8 mouse cellular contexts compared by ENCODE assay signal in the genomic region with DNA sequence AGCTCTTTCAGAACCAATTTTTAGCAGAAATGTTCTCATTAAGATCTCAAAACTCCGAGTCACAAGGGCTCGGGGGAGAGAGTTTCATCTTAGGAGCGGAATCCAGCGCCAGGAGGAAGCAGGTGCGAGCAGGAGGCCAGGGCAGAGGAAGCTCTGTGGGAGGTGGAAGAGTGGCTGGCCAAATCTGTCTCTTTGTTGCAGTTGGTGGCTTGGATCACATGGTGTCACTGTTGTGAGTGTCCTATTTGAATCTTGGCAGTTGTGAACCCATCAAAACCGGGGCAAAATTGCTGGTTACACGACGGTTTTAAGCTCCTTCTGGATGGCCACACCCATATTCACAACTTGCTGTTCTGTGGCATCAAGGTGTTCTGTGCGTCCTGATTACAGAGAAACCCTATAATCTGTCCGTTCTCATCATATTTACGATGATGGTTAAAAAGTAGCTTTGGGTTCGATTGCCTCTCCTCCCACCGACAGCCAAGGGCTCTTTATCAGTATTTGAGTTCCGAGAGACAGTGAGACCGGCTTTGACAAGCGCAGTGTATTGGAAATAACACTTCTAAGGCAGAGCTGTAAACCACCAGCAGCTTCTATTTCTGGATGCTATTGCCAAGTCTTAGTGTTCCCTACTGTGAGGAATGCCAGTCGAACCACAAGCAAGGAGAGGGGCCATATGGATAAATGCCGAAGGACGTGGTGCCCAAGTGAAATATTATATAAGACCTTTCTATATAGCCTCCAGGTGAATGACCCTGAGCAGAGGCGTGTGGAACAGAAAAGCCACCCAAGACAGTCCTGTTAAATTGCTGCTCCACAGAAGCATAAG. TPM values are rescaled to one million over a fixed set of nuclear protein-coding genes. Genes with fewer than 3 reads are reported as not detected.
A peak's percentile ranks its signal among the peaks of the same experiment; 100 is the strongest.
DNase-seq lines count a peak whose midpoint lies in the region; ATAC-seq and TF ChIP-seq lines count a peak whose summit lies in the region.

No protein-coding gene starts in this region.

- TF ChIP-seq CTCF in G1E (IDR thresholded peaks at IDR 0.05; ENCODE audit: low read depth, low read length): no peak
- TF ChIP-seq CTCF in kidney, postnatal 0 days (IDR thresholded peaks at IDR 0.05; ENCODE audit: low read depth): peak; percentile 32; the same call in 1 of the 2 replicates

- WGBS in kidney, postnatal 0 days: 59% methylated on average over 20 of the region's 20 CpGs

- no peaks in the 10 kb centered on the region for H3K36me3 ChIP-seq in G1E (replicated peaks)
- no peaks in the 10 kb centered on the region for H3K36me3 ChIP-seq in kidney, postnatal 0 days (ENCODE audit: insufficient read depth, low read length)

- H3K9ac ChIP-seq in kidney, postnatal 0 days (ENCODE audit: low read depth, low read length): no peak overlapping the region

- peak; percentile 38 to 44 for DNase-seq in layer of hippocampus, postnatal 10 days (ENCODE audit: low spot score in 2 of 2)
- DNase-seq in layer of hippocampus, adult 11-12 months (ENCODE audit: low spot score): no peak
- peak; percentile 50 for DNase-seq in G1E (ENCODE audit: low spot score)
- peak; percentile 30 for DNase-seq in kidney, postnatal 0 days (ENCODE audit: low spot score)
- peak; percentile 15 to 28 for DNase-seq in thymus, adult 18-20 months
- no peak for DNase-seq in gastrocnemius, postnatal 36 days
- DNase-seq in layer of hippocampus, postnatal 25 days (ENCODE audit: extremely low spot score in 1 of 2, low spot score in 1 of 2): no peak

- intact Hi-C loops in gastrocnemius, postnatal 36 days (cut with DNase I): loop anchor here (10.0 kb wide), 2 partner anchors 225 to 775 kb away; partner anchors contain the start of gene Fut8

- ATAC-seq in G1E (ENCODE audit: extremely low read depth, insufficient number of reproducible peaks, low FRiP score, poor library complexity, severe bottlenecking): peak; percentile 60
- ATAC-seq in cerebellum, adult (ENCODE audit: insufficient number of reproducible peaks, low FRiP score, low TSS enrichment): peak; percentile 88
- no peak for ATAC-seq in kidney, postnatal 0 days (replicated peaks; ENCODE audit: low FRiP score, low read depth)

- H3K4me3 ChIP-seq in G1E (ENCODE audit: low read depth, low read length): peak overlapping the region; percentile 5; the same call in 1 of the 2 replicates
- H3K4me3 ChIP-seq in kidney, postnatal 0 days (replicated peaks; ENCODE audit: low read depth, low read length): no peak overlapping the region

- H3K4me1 ChIP-seq in G1E (ENCODE audit: insufficient read depth, low read depth, low read length): peaks cover 66% of the 10 kb centered on the region
- H3K4me1 ChIP-seq in kidney, postnatal 0 days (replicated peaks; ENCODE audit: insufficient read depth, low read length): no peaks in the 10 kb centered on the region

- H3K4me2 ChIP-seq in kidney, postnatal 0 days (ENCODE audit: low read length): no peak overlapping the region

- no peaks in the 10 kb centered on the region for H3K9me3 ChIP-seq in G1E (replicated peaks)
- H3K9me3 ChIP-seq in kidney, postnatal 0 days (replicated peaks; ENCODE audit: low read length): no peaks in the 10 kb centered on the region

- H3K27ac ChIP-seq in kidney, postnatal 0 days: no peak overlapping the region

- peaks cover 2% of the 10 kb centered on the region; the same call in 1 of the 2 replicates for H3K27me3 ChIP-seq in G1E (ENCODE audit: insufficient read depth, low read length)
- H3K27me3 ChIP-seq in kidney, postnatal 0 days (ENCODE audit: insufficient read depth, low read length): no peaks in the 10 kb centered on the region

RNA-seq across cellular contexts. Expression of gene Max, which starts 47.4 kb away (rescaled TPM):
- 10 to 100 TPM; 73.4 to 79.8 TPM for total RNA-seq in layer of hippocampus, postnatal 10 days (2021)
- total RNA-seq in G1E (2014; fragmentation: Nextera tagmentation): 252 and 272 TPM in 2 replicates
- total RNA-seq in G1E (2017): 128 and 136 TPM in 2 replicates
- 129 and 144 TPM in 2 replicates for polyA plus RNA-seq in G1E (2012)
- 15.2 and 15.9 TPM in 2 replicates for polyA plus RNA-seq in kidney, postnatal 0 days (2015; fragmentation: Nextera tagmentation; extraction: Ambion mirVana)
- 10 to 100 TPM; 32.8 to 35.8 TPM for total RNA-seq in gastrocnemius, postnatal 36 days (2021)
- 10 to 100 TPM; 63.6 to 71.3 TPM for total RNA-seq in layer of hippocampus, postnatal 25 days (2021)

Comparison
In these comparisons a context has a peak if more than half of its experiments do, and no peak if none do; other contexts are left out.
1. DNase-seq: peak in layer of hippocampus, postnatal 10 days (2 of 2), G1E (single experiment), kidney, postnatal 0 days (single experiment) and thymus, adult 18-20 months (2 of 2); none in layer of hippocampus, adult 11-12 months (single experiment), gastrocnemius, postnatal 36 days (0 of 2) and layer of hippocampus, postnatal 25 days (0 of 2).